Mouse (Mus musculus) lung, postnatal 0 days (tissue): Measurements from ENCODE around the gene Mipol1. TPM values are rescaled to one million over a fixed set of nuclear protein-coding genes. Genes with fewer than 3 reads are reported as not detected.
"Not testable (repeated sequence)": the region's sequence is repeated elsewhere in the genome, so short reads cannot be mapped to it uniquely, and the experiment has no call there.

Source experiments
- ATAC-seq: fragments of 200-750 bp; cut with Nextera tagmentation; 2 replicates; pipeline ENCODE4 v1.8.0; 2017; ENCODE audit warnings: moderate library complexity
- DNase-seq: peaks from one replicate; pipeline ENCODE4 v3.0.0-alpha.2; 2016; ENCODE audit warnings: low spot score
- H3K27ac ChIP-seq: fragments of 300-500 bp; sonication (generic); 2 replicates; pipeline ENCODE4 v1.5.1; 2014; ENCODE audit warnings: antibody characterized with exemption, mild to moderate bottlenecking, low read length, mixed read lengths
- H3K27me3 ChIP-seq: fragments of 300-500 bp; sonication (generic); replicated peaks from 2 replicates; pipeline ENCODE4 v1.6.1; 2014; ENCODE audit warnings: low read length, mixed read lengths; ENCODE audit not compliant: insufficient read depth
- H3K36me3 ChIP-seq: fragments of 300-500 bp; sonication (generic); 2 replicates; pipeline ENCODE4 v1.6.1; 2014; ENCODE audit warnings: low read length, mixed read lengths; ENCODE audit not compliant: insufficient read depth
- H3K4me1 ChIP-seq: fragments of 300-500 bp; sonication (generic); 2 replicates; pipeline ENCODE4 v1.6.1; 2014; ENCODE audit warnings: antibody characterized with exemption, low read depth, low read length, mixed read lengths; ENCODE audit not compliant: insufficient read depth
- H3K4me2 ChIP-seq: fragments of 300-500 bp; sonication (generic); replicated peaks from 2 replicates; pipeline ENCODE4 v1.6.1; 2014; ENCODE audit warnings: low read depth, mild to moderate bottlenecking, low read length, moderate library complexity, mixed read lengths
- H3K4me3 ChIP-seq: fragments of 300-500 bp; sonication (generic); 2 replicates; pipeline ENCODE4 v1.5.1; 2014; ENCODE audit warnings: low read depth, low read length
- H3K9ac ChIP-seq: fragments of 300-500 bp; sonication (generic); replicated peaks from 2 replicates; pipeline ENCODE4 v1.6.1; 2014; ENCODE audit warnings: low read depth, mild to moderate bottlenecking
- H3K9me3 ChIP-seq: fragments of 300-500 bp; sonication (generic); 2 replicates; pipeline ENCODE4 v1.6.1; 2016; ENCODE audit warnings: low read length, mixed read lengths
- CTCF ChIP-seq: IDR thresholded peaks from 2 replicates; pipeline ENCODE4 v1.5.1; 2016; ENCODE audit warnings: antibody characterized with exemption, mild to moderate bottlenecking
- EP300 ChIP-seq: IDR thresholded peaks from 2 replicates; pipeline ENCODE4 v1.6.1; 2016; ENCODE audit warnings: antibody characterized with exemption, mild to moderate bottlenecking, control low read depth
- WGBS: fragments of 180-500 bp; shearing (Covaris S2); extraction: QIAGEN DNeasy Blood & Tissue Kit; methylation state at CpG from one replicate; pipeline ENCODE4 v1.1.7; 2014; 5-methylcytosine and 5-hydroxymethylcytosine counted together
- polyA plus RNA-seq: library from polyadenylated mRNA; unstranded; fragments of >200 nt; fragmentation: Nextera tagmentation; extraction: Ambion mirVana; gene quantifications from 2 replicates; pipeline ENCODE4 v1.2.1, GENCODE M21; 2015

The Mipol1 gene
- polyA plus RNA-seq, 1 experiment from 2014 or later, result 6.4 TPM

DNA sequence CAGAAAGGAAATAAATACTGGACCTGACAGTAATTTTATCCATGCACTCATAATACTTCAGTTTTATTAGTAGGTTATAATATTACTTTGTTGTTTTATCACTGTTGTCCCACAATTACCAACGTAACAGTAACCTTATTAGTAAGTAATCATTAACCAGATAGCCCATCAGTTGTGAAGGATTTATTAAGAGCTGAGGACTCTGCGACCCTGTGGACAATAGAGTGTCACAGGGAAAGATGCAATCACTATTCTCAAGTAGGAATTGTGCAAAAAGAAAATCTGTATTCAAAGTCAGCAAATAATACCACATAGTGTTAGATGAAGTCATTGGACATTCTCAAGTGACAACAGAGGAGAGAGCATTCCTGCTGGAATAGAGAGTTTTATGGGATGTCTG is 198.5 kb downstream of the Mipol1 start:
- no peaks in the 10 kb centered on the region for H3K9me3 ChIP-seq
- ATAC-seq (no peak), DNase-seq (no peak)
- H3K4me1 ChIP-seq, result no peaks in the 10 kb centered on the region
- no peak overlapping the region for H3K9ac ChIP-seq
- H3K27ac ChIP-seq, result no peak overlapping the region
- H3K4me3 ChIP-seq, result no peak overlapping the region
- H3K27me3 ChIP-seq, result no peaks in the 10 kb centered on the region
- TF ChIP-seq CTCF (no peak), EP300 (no peak)
- WGBS, result 71% methylated on average over 2 of the region's 2 CpGs
- no peaks in the 10 kb centered on the region for H3K36me3 ChIP-seq
- H3K4me2 ChIP-seq, result no peak overlapping the region

DNA sequence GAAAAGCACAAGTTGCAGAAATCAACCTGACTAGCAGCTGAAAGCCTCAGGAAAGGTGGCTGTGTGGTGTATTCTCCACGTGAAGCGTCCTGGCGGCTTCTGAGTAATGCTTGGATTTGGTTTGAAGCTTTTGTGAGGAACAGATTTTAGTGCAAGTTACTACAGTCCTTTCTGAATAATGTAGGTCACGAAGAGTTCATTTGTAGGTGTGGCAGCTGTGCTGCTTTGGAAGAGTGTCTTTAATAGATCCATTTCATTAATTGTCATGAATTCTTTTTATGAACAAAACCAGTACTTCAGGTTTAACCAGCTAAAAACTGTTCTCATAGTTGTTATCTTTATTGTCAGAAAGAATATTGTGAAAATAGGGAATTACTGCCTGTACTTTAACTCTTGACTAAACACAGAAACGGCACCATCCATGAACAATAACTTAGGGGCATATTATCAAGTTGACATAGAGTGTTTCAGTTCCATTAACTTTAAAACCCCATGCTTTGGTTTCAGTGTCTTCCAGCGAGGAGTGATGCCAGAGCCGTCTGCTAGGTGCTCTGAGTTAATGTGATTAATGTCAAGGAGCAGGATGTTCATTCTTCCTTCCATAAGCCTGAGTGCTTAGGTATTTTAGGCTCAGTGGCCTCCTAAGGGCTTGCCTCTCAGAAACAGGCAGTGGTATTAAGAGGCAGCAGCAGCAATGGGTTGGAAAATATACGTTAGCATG is 206.9 kb downstream of the Mipol1 start:
- H3K4me1 ChIP-seq, H3K27me3 ChIP-seq, H3K9ac ChIP-seq, ATAC-seq, H3K27ac ChIP-seq, H3K4me3 ChIP-seq, H3K9me3 ChIP-seq, H3K4me2 ChIP-seq, DNase-seq, H3K36me3 ChIP-seq: not testable (repeated sequence)
- 52% methylated on average over 8 of the region's 8 CpGs for WGBS

DNA sequence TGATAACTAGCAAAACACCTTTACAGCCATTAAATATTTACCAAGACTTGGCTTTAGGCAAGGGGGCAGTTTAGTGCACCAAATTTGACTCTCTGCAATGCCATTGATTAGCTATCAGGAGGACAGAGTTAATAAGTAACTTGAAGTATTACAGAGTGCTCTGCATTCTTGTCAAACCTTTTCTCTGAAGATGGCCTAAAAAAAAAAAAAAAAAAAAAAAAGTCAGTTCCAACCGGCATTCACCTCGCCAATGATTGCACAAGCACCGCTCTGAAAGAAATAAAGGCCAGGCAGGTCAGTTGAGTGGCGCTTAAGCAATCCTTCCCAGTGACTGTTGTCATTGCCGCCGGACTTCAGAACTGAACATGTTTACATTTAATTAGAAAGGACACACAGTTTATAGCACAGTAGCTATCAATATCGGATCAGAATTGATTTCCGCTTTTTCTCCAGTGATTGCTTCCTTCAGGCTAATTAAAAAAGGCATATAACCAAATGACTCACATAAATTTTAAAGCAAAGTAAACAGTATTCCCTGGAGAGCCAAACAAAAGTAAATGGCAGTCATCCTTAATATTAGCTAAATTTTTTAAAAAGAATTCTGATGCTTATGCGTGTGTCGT is 214.2 kb downstream of the Mipol1 start:
- peak; percentile 78 for DNase-seq

DNA sequence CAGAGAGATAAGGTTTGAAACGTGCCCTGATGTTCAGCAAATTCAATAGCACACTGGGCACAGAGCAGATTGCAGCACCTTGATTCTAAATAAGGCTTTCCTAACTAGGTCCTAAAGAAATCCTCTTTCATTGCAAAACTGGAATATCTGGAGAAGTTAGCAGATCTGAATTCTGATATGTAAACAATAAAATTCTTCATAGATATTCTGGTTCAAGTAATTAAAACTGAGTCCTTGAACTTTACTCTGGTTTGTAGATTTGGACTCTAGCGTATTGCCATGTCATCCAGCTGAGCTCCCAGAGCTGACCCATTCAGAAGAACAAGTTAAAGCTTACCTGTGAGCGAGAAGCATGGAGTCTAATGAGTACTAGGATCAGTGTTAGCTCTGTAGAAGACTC is 217.1 kb downstream of the Mipol1 start:
- TF ChIP-seq CTCF (no peak), EP300 (no peak)
- no peaks in the 10 kb centered on the region for H3K36me3 ChIP-seq
- peak overlapping the region; percentile 34; the same call in 1 of the 2 replicates for H3K4me2 ChIP-seq
- H3K9ac ChIP-seq, result no peak overlapping the region
- no peak for ATAC-seq
- 45% methylated on average over 3 of the region's 3 CpGs for WGBS
- no peaks in the 10 kb centered on the region for H3K4me1 ChIP-seq
- no peak overlapping the region for H3K27ac ChIP-seq
- no peaks in the 10 kb centered on the region for H3K27me3 ChIP-seq
- no peak overlapping the region for H3K4me3 ChIP-seq
- DNase-seq, result no peak
- no peaks in the 10 kb centered on the region for H3K9me3 ChIP-seq

More for the DNA sequence above, 214.2 kb downstream of the Mipol1 start:
- WGBS, result 30% methylated on average over 10 of the region's 10 CpGs
- ATAC-seq, result peak; percentile 79
- Histone ChIP-seq H3K9me3 (no peaks in the 10 kb centered on the region), H3K36me3 (no peaks in the 10 kb centered on the region), H3K27me3 (no peaks in the 10 kb centered on the region), H3K4me2 (peak overlapping the region; percentile 36; the same call in 1 of the 2 replicates), H3K27ac (peak overlapping the region; percentile 70), H3K4me1 (no peaks in the 10 kb centered on the region), H3K9ac (no peak overlapping the region), H3K4me3 (no peak overlapping the region; the same call in 1 of the 2 replicates)
- no peak for TF ChIP-seq CTCF
- TF ChIP-seq EP300, result no peak; the same call in 1 of the 2 replicates

DNA sequence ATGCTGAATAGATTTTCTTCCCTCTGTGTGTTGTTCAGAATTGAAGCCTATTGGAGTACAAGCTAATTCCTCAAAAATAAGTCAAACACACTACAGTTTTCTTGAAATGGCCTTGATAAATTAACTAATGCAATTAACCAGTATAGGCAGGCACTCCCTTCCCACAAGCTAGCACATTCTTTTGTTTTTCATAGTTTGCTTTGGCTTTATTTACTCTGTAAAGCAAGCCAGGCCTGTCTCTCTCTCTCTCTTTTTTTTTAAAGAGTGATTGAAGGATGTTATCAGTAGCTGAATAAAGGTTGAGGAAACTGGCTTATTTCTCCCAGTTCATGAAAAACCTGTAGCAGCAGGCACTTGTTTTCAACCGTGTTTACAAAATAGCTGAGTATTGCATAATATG is 219.1 kb downstream of the Mipol1 start:
- H3K27me3 ChIP-seq, result no peaks in the 10 kb centered on the region
- DNase-seq, result no peak
- no peak overlapping the region for H3K4me3 ChIP-seq
- H3K27ac ChIP-seq, result no peak overlapping the region; the same call in 1 of the 2 replicates
- H3K9ac ChIP-seq, result no peak overlapping the region
- H3K4me1 ChIP-seq, result no peaks in the 10 kb centered on the region
- TF ChIP-seq CTCF (no peak), EP300 (no peak)
- no peaks in the 10 kb centered on the region for H3K36me3 ChIP-seq
- no peak overlapping the region for H3K4me2 ChIP-seq
- no peaks in the 10 kb centered on the region for H3K9me3 ChIP-seq
- no peak for ATAC-seq
- 51% methylated on average over 1 of the region's 1 CpGs for WGBS

DNA sequence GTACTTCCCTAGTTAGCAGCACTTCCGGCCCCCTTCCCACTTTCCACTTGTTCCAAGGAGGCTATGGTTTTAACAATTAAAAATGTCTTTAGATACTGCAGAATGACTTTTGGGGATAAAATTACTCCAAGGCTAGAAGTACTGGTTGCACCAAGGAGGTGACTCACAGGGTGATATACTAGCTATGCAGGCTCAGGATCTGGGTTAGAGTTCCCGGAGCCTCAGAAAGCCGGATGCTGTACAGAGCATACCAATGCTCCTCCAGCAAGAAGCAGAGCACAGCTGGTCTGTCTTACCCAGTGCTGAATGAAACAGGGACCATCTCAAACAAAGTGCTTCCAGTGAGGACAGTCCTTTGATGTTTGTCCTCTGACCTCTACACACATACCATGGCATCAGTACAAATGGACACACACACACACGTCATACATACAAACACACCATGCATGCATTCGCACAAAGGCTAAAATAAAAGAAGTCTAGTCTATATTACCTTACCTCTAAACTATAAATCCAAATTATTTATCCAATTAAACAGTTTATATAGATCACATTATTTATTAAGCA is 219.9 kb downstream of the Mipol1 start:
- WGBS, result 81% methylated on average over 5 of the region's 5 CpGs
- no peak for TF ChIP-seq EP300
- no peak for TF ChIP-seq CTCF
- no peak overlapping the region for H3K27ac ChIP-seq
- H3K27me3 ChIP-seq, result no peaks in the 10 kb centered on the region
- H3K4me2 ChIP-seq, result no peak overlapping the region
- no peaks in the 10 kb centered on the region for H3K4me1 ChIP-seq
- no peak for ATAC-seq
- H3K4me3 ChIP-seq, result no peak overlapping the region
- DNase-seq, result no peak
- no peak overlapping the region for H3K9ac ChIP-seq
- H3K36me3 ChIP-seq, result no peaks in the 10 kb centered on the region
- H3K9me3 ChIP-seq, result no peaks in the 10 kb centered on the region
